Mouse (Mus musculus) lung, embryonic 14.5 days (tissue): Measurements from ENCODE around the gene Dhx40. TPM values are rescaled to one million over a fixed set of nuclear protein-coding genes. Genes with fewer than 3 reads are reported as not detected.

Experiments
- ATAC-seq: fragments of 200-750 bp; cut with Nextera tagmentation; 2 replicates; pipeline ENCODE4 v1.8.0; 2017; ENCODE audit warnings: mild to moderate bottlenecking, moderate TSS enrichment, moderate library complexity; ENCODE audit not compliant: insufficient read depth
- DNase-seq: peaks from one replicate; pipeline ENCODE4 v3.0.0-alpha.2; 2015
- H3K27ac ChIP-seq: fragments of 300-500 bp; sonication (generic); 2 replicates; pipeline ENCODE4 v1.5.1; 2014; ENCODE audit warnings: low read depth, mild to moderate bottlenecking, moderate library complexity
- H3K27me3 ChIP-seq: fragments of 300-500 bp; sonication (generic); 2 replicates; pipeline ENCODE4 v1.6.1; 2014; ENCODE audit warnings: low read length, control low read depth; ENCODE audit not compliant: insufficient read depth
- H3K36me3 ChIP-seq: fragments of 300-500 bp; sonication (generic); 2 replicates; pipeline ENCODE4 v1.6.1; 2014; ENCODE audit warnings: control low read depth; ENCODE audit not compliant: insufficient read depth
- H3K4me1 ChIP-seq: fragments of 300-500 bp; sonication (generic); 2 replicates; pipeline ENCODE4 v1.6.1; 2014; ENCODE audit warnings: antibody characterized with exemption, control low read depth; ENCODE audit not compliant: insufficient read depth
- H3K4me2 ChIP-seq: fragments of 300-500 bp; sonication (generic); 2 replicates; pipeline ENCODE4 v1.6.1; 2014; ENCODE audit warnings: mild to moderate bottlenecking
- H3K4me3 ChIP-seq: fragments of 300-500 bp; sonication (generic); 2 replicates; pipeline ENCODE4 v1.5.1; 2014; ENCODE audit warnings: low read depth, low read length
- H3K9ac ChIP-seq: fragments of 300-500 bp; sonication (generic); 2 replicates; pipeline ENCODE4 v1.6.1; 2014
- H3K9me3 ChIP-seq: fragments of 300-500 bp; sonication (generic); 2 replicates; pipeline ENCODE4 v1.6.1; 2016; ENCODE audit warnings: low read depth, low read length, control low read depth
- CTCF ChIP-seq: IDR thresholded peaks from 2 replicates; pipeline ENCODE4 v1.5.1; 2016; ENCODE audit warnings: antibody characterized with exemption, low read depth
- WGBS: fragments of 180-500 bp; shearing (Covaris S2); extraction: QIAGEN DNeasy Blood & Tissue Kit; methylation state at CpG from one replicate; pipeline ENCODE4 v1.1.7; 2014; 5-methylcytosine and 5-hydroxymethylcytosine counted together
- polyA plus RNA-seq: library from polyadenylated mRNA; unstranded; fragments of >200 nt; fragmentation: Nextera tagmentation; extraction: Ambion mirVana; gene quantifications from 2 replicates; pipeline ENCODE4 v1.2.1, GENCODE M21; 2014

Dhx40 gene
- polyA plus RNA-seq, 1 experiment from 2014 or later, result 29.9 TPM

DNA sequence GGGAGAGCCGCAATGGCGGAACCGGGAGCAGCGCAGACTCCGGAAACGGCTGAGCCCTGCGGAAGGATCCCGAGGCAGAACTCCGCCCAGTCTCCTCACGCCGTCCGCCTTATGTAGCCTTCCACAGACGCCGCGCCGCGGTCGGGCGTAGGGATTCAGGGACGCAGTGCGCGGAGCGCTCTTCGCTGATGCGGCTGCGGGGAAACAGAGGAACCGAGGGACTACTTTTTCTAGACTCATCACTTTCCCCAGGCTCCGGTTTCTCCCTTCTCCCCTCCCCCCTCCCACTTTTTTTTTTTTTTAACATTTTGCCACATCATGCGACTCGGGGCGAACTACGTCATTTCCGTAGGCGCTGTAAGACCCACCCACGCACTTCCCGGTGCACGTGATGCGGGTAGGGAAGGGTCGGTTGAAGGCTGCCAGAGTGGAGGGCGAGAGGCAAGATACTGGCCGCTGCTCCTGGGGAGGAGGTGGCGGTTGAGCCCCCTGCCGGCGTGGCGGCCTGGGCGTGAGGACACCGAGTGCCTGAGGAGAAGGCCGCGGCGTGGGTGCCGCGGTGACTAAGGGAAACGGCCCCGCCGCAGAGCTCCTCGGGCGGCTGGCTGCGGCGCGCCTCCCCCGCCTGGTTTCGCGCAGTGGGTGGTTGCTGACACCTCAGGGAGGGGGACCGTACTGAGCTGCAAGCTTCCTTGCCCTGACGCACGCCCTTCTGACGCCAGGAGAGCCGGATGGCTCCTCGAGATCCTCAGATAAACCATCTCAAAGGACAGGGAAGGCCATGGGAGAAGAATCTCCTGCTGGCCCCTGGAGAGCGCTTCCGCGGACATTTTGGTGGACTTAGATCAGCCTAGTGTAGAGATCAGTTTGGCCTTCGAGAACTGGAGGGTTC lies 49.8 kb downstream of the Dhx40 start, which contains the start of gene Cltc:
Gene Cltc, minus strand, starts transcription at position 86 of the 892 bp plus-strand sequence.
- Histone ChIP-seq H3K9ac (peak within 1 kb of the TSS; percentile 90), H3K4me2 (peak within 1 kb of the TSS; percentile 97), H3K27me3 (no peaks in the 10 kb centered on the region), H3K27ac (peak within 1 kb of the TSS; percentile 99), H3K9me3 (no peaks in the 10 kb centered on the region), H3K4me3 (peak within 1 kb of the TSS; percentile 96), H3K36me3 (peaks cover 3% of the 10 kb centered on the region), H3K4me1 (peaks cover 10% of the 10 kb centered on the region)
- DNase-seq, result peak; percentile 98
- under 1% methylated on average over 73 of the region's 73 CpGs for WGBS
- ATAC-seq, result peak; percentile 94
- TF ChIP-seq CTCF, result peak; percentile 64

DNA sequence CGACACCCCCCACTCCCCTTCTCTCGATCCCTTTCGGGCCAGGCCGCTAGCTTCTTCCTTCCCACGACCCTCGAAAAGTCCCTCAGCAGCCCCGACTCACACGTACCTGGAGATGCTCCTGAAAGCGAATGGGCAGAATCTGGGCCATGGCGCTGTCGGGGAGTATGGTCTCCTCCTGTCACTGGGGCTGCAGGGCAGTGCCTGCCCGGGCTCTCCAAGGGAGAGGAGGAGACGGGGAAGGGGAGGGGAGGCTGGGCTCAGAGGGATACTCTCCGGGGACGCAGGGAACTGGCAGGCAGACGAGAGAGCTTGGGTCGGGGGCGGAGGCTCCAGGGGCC lies 50.4 kb downstream of the Dhx40 start:
- Histone ChIP-seq H3K27ac (peak overlapping the region; percentile 99), H3K4me3 (peak overlapping the region; percentile 96), H3K9me3 (no peaks in the 10 kb centered on the region), H3K4me1 (peaks cover 10% of the 10 kb centered on the region), H3K9ac (peak overlapping the region; percentile 90), H3K27me3 (no peaks in the 10 kb centered on the region), H3K36me3 (peaks cover 3% of the 10 kb centered on the region), H3K4me2 (peak overlapping the region; percentile 97)
- TF ChIP-seq CTCF, result no peak
- DNase-seq (no peak), ATAC-seq (no peak)
- 1% methylated on average over 18 of the region's 18 CpGs for WGBS

DNA sequence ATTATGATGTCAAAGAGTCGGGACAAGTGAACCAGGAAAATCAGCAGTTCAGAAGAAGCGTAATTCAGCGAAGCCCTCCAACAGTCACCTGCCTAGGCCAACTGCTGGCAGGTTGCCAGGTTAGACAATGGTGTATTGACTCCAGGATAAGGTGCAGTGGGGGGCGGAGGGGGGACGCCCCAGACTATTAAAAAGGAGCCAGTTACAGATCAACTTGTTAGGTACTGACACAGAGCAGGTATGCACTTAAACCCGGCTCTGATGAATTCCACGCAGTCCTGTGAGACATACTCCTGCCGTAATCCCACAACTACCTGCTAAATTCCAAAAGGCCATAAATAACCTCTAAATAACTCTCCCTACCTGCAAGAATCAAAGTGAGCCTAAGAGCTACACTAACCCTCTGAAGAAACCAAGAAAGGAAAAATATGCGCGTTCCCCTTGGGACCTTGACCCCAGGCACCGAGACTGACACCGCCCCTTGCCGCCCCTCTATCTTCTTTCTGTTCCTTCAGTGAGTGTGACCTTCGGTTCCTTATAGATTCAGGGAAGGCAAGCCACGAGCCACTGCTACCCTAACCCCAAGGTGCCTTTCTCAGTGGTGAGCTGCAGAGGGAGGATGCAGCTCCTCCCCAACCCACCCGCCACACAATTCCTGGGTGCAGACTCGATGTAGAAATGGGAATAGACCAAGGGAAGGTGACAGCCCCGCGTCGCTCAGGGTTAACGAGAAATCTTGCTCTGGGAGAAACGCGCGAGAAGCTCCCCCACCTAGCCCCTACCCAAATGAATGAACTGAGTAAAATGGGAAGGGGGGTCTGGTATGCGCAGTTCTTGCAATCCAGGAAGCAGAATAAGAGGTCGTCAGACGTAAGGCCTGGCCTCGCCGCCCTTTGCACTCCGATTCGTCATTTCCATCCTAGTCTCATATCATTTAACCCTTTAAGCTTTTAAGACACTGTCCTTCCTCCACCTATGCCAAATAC lies 51.1 kb downstream of the Dhx40 start:
- Histone ChIP-seq H3K27me3 (no peaks in the 10 kb centered on the region), H3K9me3 (no peaks in the 10 kb centered on the region), H3K4me2 (peak overlapping the region; percentile 97), H3K4me3 (peak overlapping the region; percentile 96), H3K9ac (peak overlapping the region; percentile 90), H3K4me1 (peaks cover 10% of the 10 kb centered on the region), H3K36me3 (peaks cover 3% of the 10 kb centered on the region), H3K27ac (peak overlapping the region; percentile 99)
- DNase-seq (peak; percentile 70), ATAC-seq (peak; percentile 1; the same call in 1 of the 2 replicates)
- 3% methylated on average over 31 of the region's 31 CpGs for WGBS
- no peak for TF ChIP-seq CTCF

DNA sequence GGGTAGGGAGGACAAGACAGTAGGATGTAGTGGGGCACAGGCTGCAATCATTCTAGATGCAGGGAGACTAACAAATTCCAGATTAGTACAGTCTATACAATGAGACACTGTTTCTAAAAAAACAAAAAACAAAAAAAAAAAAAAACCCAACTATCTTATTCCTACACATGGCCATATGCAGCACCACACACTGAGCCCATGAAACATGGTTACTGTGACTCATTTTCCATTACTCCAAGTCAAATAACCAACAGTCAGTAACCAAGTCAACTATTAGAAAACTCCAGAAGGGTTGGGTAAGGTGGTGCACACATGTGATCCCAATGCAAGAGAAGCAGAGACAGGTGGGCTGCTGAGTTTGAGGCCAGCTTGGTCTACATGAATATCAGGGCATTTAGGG lies 55.1 kb downstream of the Dhx40 start:
- DNase-seq (no peak), ATAC-seq (no peak)
- H3K4me1 ChIP-seq, result 0 out of 2 replicates have a peak, but pooled peaks cover 5% of the 10 kb centered on the region

DNA sequence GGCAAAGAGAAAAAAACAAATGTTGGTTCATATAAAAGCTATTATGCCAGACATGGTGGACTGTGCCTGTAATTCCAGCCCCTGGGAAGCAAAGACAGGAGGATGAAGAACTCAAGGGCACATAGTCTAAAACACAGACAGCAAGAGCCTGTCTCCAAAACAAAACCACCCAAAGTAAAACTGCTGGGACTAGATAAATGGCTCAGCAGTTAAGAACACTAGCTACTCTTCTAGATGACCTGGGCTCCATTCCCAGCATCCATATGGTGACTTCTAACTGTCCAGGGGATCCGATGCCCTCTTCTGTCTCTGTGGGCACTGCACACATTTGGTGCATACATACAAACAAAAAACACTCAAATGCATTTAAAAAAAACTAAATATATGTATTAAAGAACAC lies 56.5 kb downstream of the Dhx40 start:
- Histone ChIP-seq H3K4me2 (no peak overlapping the region), H3K36me3 (peaks cover 3% of the 10 kb centered on the region), H3K4me3 (no peak overlapping the region), H3K27ac (no peak overlapping the region), H3K9ac (no peak overlapping the region), H3K4me1 (0 out of 2 replicates have a peak, but pooled peaks cover 5% of the 10 kb centered on the region), H3K27me3 (no peaks in the 10 kb centered on the region), H3K9me3 (no peaks in the 10 kb centered on the region)
- DNase-seq, result no peak
- 93% methylated on average over 1 of the region's 1 CpGs for WGBS
- no peak for ATAC-seq
- TF ChIP-seq CTCF, result no peak

More for the DNA sequence above, 55.1 kb downstream of the Dhx40 start:
- TF ChIP-seq CTCF, result no peak
- Histone ChIP-seq H3K9me3 (no peaks in the 10 kb centered on the region), H3K9ac (no peak overlapping the region), H3K27ac (no peak overlapping the region), H3K4me2 (no peak overlapping the region), H3K27me3 (no peaks in the 10 kb centered on the region), H3K36me3 (peaks cover 3% of the 10 kb centered on the region), H3K4me3 (no peak overlapping the region)

DNA sequence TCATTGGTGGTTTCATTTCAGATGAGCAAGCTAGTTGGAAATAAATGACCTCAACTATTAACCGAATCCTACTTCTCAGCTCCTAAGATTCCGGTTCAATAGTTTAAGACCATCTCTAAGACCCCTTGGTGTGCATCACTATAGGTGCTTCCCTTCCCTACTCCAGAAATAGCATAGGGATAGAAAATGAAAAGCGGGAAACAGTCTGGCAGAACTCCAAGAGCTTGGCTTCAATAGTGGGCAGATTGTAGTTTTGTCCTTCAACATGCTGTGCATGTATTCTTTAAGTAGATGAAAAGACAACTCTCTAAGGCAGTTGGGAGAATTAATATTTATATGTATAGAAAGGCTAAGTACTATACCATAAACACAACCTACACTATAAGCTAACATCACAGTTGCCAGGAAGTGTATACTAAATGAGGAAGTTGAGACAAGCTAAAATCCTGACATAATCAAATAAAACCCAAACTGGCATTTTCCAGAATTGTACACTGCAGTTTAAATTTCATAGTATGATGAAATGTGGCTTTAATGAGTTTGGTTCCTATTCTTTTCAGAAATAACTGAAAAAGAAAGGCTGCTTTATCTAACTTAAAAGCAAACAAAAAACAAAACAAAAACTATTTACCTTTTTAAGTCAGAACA lies 57.6 kb downstream of the Dhx40 start:
- Histone ChIP-seq H3K36me3 (peaks cover 3% of the 10 kb centered on the region), H3K4me1 (0 out of 2 replicates have a peak, but pooled peaks cover 5% of the 10 kb centered on the region), H3K4me2 (no peak overlapping the region), H3K27me3 (no peaks in the 10 kb centered on the region), H3K9ac (no peak overlapping the region), H3K4me3 (no peak overlapping the region), H3K9me3 (no peaks in the 10 kb centered on the region), H3K27ac (no peak overlapping the region)
- no peak for ATAC-seq
- WGBS, result 83% methylated on average over 3 of the region's 3 CpGs
- no peak for TF ChIP-seq CTCF
- DNase-seq, result peak; percentile 32
